Mouse (Mus musculus): ENCODE measurements around the gene Pik3r1.

The Pik3r1 gene

GRCm38 (mm10) chr13:101664010-101664409 lies 104.0 kb downstream of the Pik3r1 start:
- DNase-seq, result no peak

- DNase-seq, result no peak
Measured at GRCm38 (mm10) chr13:101662900-101663299, 105.1 kb downstream of the Pik3r1 start.

GRCm38 (mm10) chr13:101661567-101661966 lies 106.5 kb downstream of the Pik3r1 start:
- DNase-seq, result no peak

GRCm38 (mm10) chr13:101660187-101660586 lies 107.8 kb downstream of the Pik3r1 start:
- no peak for DNase-seq

GRCm38 (mm10) chr13:101652131-101652530 lies 115.9 kb downstream of the Pik3r1 start:
- no peak for DNase-seq

- DNase-seq, result no peak
Measured at GRCm38 (mm10) chr13:101641632-101642031, 126.4 kb downstream of the Pik3r1 start.

GRCm38 (mm10) chr13:101635837-101636236 lies 132.2 kb downstream of the Pik3r1 start:
- DNase-seq, result peak; percentile 21

GRCm38 (mm10) chr13:101634420-101634819 lies 133.6 kb downstream of the Pik3r1 start:
- DNase-seq, result no peak

GRCm38 (mm10) chr13:101633620-101634019 lies 134.4 kb downstream of the Pik3r1 start:
- no peak for DNase-seq

- no peak for DNase-seq
Measured at GRCm38 (mm10) chr13:101632771-101633170, 135.2 kb downstream of the Pik3r1 start.

GRCm38 (mm10) chr13:101631561-101631960 lies 136.5 kb downstream of the Pik3r1 start:
- DNase-seq, result peak; percentile 13
